Mouse (Mus musculus) spleen, adult 18-20 months (tissue): ENCODE results near the gene Rnf185.

Experiments used
- DNase-seq, 2 experiments: peaks; one replicate each; pipeline ENCODE4 v3.0.0; 2022; ENCODE audit warnings: mixed read lengths in 2 of 2

The Rnf185 gene

DNA sequence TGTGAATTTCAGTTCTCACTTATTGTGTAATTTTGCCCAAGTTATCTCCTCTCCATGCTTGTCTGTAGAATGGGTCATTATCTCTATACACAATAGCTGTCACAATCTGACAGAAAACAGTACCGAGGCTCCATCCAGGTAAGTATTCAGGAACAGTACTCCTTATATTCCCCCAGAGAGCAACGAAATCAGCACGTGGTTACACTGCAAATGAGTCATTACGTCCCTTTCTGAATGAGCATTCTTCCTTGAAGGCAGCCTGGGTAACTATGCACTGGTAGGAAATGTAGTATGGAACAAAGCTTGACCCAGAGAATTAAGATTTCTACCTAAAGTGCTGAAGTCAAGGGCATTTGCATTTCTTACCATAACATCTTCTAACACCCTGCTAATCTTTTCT, 9.5 kb downstream of the Rnf185 start:
- no peak for DNase-seq

DNA sequence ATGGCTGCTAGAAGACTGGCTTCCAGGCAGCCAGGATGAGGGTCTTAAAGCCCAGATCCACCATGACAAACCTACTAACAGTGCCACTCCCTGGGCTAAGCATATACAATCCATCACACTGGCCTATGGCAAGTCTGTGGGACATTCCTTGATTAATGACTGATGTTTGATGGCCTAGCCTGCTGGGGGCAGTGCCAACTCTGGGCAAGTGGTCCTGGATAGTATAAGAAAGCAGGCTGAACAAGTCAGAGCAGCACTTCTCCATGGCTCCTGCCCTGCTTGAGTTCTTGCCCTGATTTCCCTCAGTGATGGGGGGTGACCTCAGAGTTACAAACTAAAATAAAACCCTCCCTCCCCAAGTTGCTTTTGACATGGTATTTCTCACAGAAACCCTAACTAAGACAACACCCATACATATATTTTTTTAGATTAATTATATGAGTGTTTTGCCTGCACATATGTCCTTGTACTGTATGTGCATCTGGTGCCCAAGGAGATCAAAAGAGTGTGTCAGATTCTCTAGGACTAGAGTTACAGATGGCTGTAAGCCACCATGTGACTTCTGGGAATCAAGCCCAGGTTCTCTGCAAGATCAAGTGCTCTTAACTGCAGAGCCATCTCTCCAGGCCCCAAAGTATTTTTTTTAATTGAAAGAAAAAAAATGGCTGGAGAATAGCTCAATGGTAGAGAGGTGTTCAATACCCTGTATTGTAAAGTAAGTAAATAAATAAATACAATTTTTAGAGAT, 10.3 kb downstream of the Rnf185 start:
- DNase-seq, result no peak

DNA sequence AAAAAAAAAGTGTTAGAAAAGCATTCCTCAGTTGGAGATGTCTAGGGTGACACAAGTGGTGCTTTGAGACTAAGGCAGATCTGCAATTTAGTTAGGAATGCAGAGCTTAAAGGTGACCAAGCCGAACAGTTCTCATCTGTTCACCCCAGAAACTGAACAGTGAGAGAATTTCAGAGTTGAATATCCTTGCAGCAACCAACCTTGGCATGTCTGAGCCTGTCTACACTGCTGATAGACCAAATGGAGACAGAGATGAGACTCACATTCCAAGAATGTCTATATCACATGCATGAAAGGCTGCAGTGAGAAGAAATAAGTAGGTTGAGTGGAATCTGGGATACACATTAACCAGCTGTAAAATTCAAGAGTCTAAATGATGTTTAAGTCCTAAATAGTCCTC, 14.5 kb downstream of the Rnf185 start:
- no peak for DNase-seq

DNA sequence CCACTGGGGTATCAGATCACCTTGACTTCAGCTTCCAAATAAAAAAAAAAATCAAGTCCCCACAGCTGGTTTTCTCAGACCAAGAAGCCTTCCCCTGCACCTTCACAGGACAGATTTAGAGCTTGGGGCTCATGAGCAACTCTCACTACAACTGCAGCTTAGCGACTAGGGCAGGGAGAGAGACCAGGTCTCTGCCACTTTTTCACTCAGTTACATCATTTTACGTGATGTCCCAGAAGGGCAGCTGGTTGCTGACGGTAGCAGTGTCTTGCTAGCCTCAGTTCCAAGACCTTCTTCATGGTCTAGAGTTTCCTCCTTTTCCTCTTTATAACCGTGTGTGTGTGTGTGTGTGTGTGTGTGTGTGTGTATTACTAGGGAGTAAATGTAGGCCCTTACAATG, 18.4 kb downstream of the Rnf185 start:
- DNase-seq, result no peak

DNA sequence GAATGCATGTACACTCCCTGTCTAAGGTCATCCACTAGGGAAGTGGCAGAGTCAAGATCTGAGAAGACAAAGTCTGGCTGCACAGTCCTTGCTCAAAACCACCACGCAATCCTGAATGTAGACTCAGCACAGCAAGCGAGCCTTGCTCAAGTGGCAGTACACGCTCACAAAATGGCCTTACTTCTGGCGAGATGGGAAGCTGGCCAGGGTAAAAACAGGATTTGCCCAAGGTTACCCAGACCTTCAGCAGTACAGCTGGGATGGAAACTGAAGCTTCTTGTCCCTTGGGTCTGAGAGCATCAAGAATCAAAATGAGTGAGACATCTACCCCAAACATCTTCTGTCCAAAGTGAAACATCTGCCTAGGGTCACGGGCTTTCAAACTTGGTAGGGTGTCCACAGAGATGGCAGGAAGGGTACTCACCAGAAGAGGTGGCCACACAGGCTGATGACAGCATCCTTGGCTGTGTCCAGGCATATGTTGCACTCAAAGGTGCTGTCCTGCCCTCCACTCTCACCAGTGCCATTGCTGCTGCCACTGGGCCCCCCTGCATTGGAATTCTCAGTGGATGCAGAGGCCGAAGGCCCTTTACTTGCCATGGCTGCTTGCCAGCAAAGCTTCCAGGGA, 20.1 kb downstream of the Rnf185 start:
- DNase-seq, result no peak

DNA sequence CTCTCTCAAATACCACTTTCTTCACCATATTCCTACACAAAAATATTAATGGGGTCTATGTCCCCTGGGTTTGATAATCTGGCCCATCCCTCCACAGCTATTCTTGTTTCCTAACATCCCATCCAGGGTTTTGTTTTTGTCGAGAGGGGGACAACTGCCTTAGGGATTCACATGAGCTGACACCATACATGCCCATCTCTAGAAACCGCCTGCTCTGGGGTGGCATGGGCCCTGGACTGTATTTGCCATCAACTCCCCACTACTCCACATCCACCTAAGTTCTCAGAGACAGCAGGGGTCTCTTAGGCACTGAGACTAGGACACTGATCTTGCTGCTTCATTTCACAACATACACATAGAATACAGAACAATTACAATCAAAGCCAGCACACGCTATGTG, 20.6 kb downstream of the Rnf185 start:
- no peak for DNase-seq

DNA sequence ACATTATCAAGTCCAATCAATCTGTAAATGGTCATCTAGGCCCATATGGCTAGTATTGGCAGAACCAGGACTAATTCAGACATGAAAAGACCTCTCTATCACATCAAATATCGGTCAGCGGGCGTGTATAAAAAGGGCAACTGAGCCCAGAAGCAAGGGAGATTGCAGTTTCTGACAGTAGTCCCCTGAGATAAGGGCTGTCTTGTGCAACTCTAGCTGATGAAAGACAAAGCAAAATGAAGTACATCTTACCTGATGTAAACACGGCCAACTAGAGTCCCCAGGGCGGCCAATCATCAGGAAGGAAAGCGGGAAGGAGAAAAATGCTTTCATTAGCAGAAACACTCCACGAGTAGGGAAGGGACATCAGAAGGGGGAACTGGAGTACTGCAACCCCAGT, 23.5 kb downstream of the Rnf185 start:
- DNase-seq, result no peak

DNA sequence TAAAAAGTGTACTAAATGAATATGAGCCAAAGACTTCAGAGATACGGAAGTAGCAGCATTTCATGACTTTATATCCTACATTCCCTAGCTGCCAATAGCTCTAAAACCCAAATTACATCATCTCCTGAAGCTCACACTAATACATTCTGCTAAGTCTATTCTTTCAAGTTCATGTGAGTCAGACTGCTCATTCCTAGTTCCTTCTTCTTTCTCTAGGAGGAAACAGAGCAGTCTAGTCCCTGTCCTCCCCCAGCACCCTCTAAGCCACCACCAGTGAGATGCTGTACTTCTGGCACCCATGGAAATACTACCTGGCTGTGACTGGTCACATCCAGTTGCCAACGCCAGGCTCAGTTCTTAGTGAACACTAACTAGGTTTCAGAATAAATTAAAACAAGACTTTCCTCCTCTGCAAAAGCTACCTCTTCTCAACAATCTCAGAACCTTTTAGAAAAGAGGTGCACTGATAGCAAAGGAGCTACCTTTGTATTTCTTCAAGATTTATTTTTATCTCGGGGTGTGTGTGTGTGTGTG, 24.4 kb downstream of the Rnf185 start:
- DNase-seq, result no peak

DNA sequence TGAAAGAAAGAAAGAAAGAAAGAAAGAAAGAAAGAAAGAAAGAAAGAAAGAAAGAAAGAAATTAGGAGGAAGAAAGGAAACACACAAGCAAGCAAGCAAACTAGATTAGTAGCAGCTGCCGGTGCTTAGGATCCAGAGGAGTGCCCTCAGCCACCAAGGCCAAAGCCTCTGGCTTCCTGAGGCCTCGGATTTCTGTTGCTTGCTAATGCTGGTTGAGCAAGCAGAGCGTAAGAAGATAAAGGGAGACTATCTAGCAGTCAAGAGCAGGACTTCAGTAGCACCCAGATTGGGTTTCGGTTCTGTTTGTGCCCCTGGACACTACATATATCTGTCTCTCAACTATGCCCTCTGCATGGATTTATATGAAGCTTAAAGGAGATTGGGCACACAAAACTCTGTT, 29.9 kb downstream of the Rnf185 start:
- DNase-seq, result no peak

DNA sequence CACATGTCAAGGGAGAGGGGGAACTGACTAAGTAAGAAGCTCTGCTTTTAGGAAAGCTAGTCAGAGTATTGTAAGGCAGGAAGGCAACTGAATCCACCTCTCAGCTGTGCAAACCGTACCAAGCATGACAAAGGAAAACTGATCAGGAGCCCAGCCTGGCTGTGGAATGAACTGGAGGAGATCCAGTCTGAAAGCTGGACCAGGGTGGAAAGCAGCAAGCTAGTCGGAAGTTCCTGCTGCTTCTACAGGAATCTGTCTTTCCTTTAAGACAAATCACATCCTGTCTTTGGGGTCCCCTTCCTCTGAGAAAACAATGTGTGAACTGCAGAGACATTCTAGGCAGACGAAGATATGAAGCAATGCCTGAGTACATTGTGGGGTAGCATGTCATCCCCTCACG, 33.4 kb downstream of the Rnf185 start:
- no peak for DNase-seq

DNA sequence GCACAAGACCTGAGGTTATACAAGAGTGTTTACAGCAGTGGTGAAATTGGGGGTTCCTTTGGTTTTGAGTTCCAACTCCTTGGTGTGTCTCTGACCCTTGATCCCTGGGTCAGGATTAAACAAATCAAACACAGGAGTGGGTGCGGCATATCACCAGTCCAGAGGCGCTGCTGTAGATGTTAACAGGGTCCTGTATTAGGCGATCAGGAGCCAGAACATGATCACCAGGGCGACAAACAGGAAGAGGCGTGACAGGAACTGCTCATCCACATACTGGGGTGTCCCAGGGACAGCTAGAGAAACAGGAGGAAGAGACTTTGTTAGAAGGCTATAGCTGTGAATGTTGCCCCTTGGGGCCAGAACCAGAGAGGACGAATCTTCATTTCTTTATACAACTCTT, 34.4 kb downstream of the Rnf185 start:
- no peak for DNase-seq

DNA sequence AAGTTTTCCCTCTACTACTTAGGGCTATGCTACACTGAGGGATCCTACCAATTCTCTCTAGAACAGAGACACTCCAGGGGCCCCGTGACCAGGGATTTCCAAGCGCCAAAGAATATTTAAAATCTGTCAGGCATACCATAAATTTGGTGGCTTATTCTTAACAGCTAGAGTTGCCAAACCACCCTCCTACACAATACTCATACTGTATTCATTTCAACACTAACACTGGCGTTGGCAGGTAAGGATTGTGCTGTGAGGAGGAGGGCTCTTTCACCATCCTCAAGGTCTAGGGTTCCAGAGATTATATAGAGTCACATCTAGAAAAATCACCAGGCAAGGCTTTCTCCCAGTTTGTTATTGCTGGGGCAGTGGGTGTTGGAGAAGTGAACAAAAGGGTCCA, 35.8 kb downstream of the Rnf185 start:
- no peak for DNase-seq

DNA sequence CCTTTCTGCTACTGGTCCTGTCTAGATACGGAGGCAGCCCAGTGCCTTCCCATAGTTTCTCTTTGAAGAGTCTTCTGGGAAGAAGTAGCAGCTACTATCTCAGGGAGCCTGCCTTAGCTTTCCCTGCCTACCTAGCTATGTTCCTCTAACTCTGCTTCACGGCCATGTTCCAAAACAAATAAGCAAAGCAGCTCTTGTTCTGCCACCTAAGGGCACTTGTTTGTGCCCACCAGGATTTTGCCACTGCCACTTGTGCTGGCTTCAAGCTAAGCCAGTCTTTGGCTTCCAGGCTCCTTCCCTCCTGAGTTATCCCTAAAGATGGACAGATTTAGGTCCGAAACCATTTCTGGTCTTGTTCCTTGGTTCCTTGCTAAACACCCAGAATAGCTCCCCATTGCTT, 40.1 kb downstream of the Rnf185 start:
- DNase-seq, result no peak

DNA sequence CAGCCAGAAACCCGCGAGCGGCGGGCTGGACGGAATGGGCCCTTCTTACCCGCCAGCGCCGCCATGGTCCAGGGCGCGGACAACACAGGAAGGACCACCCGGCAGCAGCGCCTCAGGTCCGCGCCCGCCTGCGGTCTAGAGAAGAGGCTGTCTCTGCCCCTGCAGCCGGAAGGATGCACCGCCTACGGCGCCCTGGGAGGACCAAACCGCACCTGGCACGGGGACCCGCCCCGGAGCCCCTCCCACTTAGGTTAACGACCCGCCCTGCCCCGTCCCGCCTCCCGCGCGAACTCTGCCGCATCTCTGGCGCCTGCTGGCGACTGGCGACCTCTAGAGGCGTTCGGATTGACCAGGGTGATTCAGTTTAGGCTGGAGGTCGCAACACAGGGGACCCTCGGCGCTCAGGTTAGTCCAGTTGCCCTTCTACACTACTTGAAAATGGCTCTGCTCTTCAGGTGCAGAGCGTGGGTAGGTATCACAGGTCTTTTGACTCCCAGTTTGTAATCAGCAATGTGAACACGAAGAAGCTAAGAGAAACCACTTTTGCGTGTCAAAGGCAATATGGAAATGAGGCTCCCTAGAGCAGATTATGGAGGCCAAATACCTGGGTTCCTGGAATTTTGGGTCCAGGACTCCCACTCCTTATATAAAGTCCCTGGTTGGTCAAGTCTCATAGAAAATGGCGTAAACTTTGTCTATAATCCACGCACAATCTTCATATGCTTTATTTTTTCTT, 43.0 kb downstream of the Rnf185 start, which contains the start of gene Limk2:
Gene Limk2 (minus strand): TSS at position 193 of the 736 bp plus-strand sequence.
- peak; percentile 93 to 96 for DNase-seq

DNA sequence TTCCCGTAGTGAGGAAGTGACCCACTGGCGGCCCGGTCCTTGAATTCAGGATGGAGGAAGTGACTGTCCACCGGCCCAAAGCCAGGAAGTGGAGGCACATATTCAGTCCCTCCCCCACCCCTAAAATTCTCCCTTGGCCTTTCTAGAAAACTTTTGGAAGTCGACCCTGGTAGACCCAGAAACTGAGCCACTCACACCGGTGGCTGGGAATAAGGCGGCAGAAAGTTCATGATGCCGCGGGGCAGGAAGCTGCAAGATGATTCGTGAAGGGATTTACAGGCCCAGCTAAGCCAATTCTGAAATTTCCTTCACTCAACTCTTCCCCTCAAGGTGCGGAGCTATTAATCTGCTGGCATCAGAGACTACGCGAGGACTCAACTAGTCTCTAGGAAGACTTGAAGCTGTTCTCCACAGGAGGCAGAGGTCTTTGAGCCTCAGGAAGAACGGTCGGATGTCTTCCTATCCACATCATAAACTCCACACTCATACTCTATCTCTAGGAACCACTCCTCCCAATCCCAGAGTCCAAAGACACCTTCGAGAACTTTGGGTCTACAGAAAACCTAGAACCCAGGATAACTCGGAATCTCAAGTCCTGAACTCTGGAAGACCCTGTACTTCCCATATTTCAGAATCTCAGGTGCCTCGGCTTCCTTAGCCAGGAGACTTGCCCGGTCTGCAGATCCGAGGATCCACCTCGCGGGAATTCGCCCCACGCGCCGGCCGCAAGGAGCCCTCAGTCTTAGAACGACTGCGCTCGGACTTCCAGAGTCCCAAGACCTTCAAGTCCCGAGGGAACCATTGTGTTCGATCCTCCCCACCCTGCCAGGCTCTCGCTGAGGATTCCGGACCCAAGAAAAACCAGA, 43.8 kb downstream of the Rnf185 start:
- peak in 1 of 2 experiments; percentile 13 for DNase-seq

DNA sequence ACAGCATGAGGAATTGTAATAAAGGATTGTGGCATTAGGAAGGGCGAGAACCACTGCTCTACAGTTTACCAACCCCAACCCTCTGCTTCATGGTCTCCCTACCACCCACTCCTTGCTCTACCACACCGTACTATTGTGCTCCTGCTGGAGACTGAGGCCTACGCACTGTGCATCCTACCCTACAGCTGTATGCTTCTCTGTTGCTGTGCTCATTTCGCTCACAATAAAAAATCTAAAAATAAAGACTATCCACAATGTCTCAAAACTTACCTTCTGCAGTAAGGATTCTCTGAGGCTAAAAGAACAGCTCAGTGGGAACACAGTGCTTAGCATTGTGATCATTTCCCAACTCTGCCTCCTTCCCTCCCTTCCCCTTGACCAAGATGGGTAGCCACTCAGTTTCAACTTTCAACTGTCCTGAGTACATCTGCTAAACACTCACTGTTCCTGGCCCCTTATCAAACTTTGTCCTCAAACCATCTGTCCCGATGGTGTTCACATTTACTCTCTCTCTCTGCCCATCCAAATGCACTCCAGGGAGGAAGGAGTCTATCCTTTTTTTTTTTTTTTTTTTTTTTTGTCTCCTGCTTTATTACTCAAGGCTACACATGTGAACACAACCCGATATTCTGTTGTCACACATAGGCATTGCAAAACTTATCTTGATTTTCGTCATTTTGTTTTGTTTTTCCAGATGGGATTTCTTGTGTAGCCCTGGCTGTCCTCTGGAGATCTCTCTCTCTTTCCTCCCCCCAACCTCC, 47.7 kb downstream of the Rnf185 start:
- no peak for DNase-seq

DNA sequence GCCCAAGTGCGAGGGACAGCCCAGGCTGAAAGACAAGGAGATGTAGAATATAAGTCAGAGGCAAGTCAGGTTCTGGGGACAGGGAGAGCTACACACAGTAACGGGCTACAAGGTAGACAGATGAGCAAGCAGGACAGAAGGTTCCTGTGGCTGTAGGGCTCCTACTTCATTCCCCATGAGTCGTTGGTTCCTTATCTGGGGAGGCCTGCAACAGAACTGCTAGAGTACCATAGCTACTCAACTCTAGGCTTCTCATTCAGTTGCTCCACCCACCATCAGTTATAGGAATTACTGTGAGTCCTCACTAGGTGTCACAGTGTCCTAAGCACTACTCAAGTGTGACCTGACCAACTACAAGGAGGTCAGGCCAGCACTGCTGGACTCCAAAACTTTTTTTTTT, 49.1 kb downstream of the Rnf185 start:
- no peak for DNase-seq

DNA sequence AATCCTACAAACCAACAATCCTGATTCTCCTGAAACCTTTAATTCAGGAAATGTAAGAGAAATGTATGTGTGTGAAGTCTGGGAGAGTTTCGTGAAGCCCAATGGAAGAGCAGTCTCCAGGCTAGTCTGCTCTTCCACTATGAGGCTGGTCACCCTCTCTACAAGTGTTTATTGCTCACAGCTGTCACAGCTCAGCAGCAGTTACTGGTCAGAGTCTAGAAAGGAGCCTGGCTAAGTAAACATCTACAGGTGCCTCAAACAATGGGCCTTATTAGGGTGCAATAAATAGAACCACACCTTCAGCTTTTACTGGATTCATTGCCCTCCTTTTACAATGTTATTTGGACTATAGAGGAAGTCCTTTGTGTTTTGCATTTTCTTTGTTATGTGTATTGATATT, 53.8 kb downstream of the Rnf185 start:
- no peak for DNase-seq

DNA sequence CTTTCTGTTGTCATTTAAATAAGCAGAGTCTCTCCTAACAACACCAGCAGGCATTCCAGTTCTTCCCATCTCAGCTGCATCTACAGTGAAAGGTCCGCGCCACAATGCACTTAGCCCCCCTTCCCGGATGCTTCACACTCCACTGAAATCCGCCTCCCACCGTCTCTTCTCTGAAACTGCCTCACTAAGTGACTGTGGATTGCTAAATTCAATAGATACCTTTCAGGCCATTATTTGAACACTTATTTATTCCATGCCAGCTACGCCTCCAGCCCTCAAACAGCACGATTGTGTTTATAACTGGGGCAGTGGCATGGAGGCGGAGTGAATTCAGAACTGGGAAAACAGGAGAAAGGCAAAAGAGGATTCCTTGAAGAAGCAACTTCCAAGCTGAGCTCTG, 55.6 kb downstream of the Rnf185 start:
- DNase-seq, result no peak

DNA sequence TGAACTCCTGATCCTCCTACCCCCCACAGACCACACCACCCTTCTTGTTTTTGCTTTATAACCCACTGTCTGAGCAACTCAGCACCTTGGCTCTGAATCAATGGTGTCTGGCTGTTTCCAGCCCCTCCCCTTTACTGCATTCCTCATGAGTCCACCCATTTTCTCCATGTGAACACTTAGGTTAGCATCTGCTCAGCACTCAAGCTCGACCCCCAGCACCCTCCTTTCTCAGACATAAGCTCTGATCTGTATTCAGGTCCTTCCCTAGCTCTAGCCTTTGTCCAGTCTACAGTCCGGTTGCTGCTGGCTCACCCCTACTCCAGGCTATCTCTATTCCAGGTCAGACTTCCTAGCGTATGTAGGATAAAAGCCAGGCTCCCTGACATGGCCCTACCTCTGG, 56.1 kb downstream of the Rnf185 start:
- no peak for DNase-seq

DNA sequence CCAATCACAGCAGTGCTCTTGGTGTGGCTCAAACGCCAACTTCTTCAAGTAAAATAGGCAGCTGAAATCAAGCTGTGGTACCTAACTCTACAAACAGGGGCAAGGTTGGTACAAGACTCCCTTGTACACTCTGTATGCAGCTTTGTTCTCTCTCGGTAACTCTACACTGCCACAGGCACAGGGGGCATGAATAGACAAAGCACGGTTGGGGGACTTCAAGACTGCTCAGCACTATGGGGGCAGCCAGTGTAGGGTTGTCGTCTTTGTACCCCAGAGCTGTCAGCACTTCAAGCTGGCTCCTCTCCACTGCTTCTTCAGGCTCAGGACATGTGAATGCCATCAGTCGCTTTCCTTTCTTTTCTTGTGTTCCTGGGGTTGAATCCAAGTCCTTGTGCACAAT, 57.6 kb downstream of the Rnf185 start:
- no peak for DNase-seq

DNA sequence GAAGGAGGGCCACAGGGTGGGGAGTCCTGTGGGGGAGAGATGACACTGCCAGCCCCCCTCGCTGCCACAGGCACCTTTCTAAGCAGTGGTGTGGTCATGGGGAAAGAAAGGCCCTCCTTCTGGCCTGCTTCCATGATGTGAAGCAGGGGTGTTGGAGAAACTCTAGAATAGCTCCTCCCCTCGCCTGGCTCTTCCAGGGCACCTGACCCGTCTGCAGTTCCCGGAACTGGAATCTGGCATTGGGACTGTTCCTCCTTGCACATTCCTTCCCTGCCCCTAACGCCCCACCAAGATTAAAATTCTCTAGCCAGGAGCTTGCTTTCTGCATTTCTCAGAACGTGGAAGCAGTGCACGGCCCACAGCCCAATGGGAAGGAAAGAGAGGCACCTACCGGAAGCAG, 59.6 kb downstream of the Rnf185 start:
- no peak for DNase-seq
